Mouse (Mus musculus) kidney, postnatal 14 days (tissue): ENCODE results near the gene Lyl1.

Source experiments
- DNase-seq: peaks from one replicate; pipeline ENCODE4 v3.0.0; 2022; ENCODE audit warnings: mixed read lengths

Gene Lyl1

DNA sequence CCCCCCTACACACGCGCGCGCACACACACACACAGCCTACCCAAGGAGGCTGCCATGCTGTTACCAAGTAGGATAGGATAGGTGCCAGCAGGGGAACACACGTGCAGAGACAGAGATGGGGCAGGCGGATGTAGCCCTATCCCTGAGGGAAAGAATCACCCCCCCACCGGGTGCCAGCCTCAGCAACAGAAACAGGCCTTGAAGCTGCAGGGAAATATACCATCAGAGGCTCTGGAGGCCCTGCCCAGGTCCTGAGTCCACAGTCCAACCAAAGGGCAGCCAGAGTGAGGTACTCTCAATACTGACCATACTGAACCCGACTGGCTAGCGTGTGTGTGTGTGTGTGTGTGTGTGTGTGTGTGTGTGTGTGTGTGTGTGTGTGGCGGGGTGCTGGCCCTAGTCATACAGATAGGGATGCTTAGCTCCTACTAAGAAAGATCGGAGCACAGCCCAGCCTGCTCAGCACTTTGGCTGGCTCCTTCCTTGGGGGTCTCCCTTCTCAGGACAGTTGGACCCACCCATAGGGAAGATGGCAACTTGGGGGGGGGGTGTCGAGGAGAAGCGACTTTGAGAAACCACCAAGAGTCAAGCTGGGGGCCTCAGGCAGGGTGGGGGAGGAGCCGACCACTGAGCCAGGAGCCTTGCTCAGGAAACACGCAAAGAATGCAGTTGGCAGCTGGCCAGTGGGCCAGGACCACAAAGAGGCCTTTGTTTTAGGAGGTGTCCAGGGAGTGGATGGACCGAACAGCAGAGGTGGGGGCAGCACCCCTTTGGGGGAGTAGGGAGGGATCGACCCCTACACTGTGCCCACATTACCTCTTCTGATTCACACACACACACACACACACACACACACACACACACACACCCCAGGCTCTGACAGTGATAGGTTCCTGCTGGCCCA is 42.5 kb downstream of the Lyl1 start:
- DNase-seq, result peak; percentile 88

DNA sequence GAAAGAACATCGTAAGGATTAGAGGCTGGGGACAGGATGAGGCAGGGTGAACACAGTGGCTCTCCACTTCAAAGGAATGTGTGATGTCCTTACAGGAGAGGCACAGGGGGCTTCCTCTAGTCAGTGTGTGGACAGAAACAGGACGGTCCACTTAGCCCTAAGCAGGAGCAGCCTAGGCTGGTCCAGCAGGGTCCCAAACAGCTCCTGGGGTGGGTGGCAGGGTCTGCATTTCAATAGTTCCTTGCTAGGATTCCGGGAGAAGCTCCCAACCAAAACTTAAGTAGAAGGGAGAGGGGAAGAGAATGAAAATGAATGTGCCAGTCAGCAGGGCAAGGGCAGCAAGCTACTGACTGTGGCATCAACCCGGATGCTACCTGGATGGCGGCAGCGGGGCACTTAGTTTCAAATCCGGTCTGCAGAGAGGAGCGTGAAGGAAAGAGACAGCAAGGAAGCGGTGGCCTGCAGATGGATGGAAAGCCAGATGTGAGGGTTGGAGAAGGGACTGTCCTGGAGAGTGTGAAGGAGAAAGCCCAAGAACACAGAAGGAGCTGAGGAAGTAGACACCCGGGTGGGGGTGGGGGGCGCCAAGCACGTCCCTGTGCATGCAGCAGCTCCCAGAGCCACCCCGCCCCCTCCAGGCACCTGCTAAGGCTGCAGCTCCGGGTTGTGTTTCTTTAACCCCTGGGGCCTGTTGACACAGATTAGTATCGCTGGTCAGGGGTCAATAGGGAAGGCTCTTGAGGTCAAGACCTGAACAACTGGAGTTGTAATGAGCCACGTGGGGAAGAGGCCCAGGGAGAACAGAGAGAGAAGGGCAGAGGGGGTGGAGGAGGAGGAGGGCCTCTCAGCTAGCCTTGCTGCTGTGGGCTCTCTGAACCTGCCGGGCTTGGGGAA is 44.0 kb downstream of the Lyl1 start:
- peak; percentile 34 for DNase-seq

DNA sequence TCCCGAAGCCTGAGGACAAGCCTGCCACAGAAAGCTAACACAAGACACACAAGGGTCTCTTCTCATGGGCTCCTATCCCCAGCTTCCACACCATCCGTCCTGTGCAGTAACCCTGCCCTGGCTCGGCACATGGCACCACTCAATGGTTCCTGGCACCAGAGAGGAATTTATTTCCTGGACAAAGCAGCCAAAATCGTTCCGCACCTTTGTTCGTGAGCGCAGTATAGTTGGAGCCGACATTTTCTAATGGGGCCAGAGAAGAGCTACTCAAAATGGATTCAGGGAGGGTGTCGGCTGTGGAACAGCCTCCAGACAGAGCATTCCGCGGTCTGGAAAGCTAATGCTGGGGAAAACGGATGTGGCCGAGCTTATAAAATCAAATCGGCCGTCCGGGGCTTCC is 48.3 kb downstream of the Lyl1 start:
- no peak for DNase-seq

DNA sequence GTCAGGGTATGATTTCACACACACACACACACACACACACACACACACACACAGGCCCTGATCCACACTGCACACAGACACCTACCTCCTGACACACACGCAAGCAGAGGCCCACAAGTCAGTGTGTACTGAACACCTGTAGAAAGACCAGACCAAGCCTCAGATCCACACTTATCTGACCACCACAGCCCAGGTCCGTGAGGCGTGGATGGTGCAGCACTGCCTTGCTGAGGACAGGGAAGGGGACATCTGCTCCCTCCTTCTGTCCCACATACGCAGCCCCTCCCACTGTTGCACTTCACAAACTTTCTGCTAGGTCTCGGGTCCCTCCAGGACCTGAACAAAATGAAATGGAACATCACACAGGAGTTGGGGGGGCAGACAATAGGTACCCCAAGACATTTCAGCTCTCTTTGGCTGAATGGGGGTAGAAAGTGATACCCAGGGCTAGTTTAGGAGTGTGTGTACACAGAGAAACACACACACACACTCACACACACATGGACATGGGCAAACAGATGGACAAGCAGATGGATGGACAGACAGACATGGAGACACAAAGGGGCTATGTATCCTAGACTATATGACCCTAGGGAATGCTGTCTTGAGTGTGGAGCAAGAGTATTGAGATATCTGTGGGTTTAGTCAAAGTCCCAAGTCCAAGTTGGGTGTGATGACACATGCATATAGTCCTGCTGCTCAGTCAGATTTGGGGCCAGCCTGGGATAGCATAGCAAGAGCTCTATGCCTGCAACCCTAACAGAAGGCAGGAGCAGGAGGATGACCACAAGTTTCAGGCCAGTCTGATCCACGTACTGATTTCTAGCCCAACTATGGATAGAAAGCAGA is 51.7 kb downstream of the Lyl1 start:
- DNase-seq, result no peak
